Mouse (Mus musculus) common myeloid progenitor, adult 5-6 weeks (primary cell): ENCODE results near the gene Vkorc1. TPM values are rescaled to one million over a fixed set of nuclear protein-coding genes. Genes with fewer than 3 reads are reported as not detected.

ENCODE experiments used
- ATAC-seq: replicated peaks from 2 replicates; pipeline ENCODE4 v1.8.0; 2016; ENCODE audit warnings: low read depth, mild to moderate bottlenecking, moderate TSS enrichment, inconsistent platforms; ENCODE audit not compliant: poor library complexity, severe bottlenecking
- total RNA-seq: library from RNA; stranded (forward); fragments of 200-1000, 187-1606 nt; gene quantifications from 2 replicates; pipeline ENCODE4 v1.2.3, GENCODE M21; 2017

Vkorc1 gene
- total RNA-seq, 1 experiment from 2014 or later = 27.6 TPM

DNA sequence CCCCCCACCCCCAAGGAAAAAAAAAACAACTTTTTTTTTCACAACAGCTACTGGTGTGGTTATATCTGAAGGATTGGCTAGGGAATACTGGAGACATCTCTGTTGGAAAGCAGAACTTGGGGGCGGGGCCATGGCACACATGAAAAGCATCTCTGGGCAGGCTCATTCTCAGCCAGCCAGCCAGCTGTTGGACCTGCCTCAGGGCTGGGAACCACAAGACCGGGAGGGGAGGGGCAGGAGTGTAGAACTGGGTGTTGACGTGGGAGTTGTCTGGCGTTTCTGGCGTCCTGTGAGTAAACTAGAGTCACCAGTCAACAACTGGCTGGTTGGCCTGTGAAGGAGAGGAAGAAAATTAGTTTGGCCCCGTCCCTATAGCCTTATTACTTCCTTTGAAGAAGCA lies 9.5 kb downstream of the Vkorc1 start:
- peak; percentile 39; the same call in 1 of the 2 replicates for ATAC-seq

DNA sequence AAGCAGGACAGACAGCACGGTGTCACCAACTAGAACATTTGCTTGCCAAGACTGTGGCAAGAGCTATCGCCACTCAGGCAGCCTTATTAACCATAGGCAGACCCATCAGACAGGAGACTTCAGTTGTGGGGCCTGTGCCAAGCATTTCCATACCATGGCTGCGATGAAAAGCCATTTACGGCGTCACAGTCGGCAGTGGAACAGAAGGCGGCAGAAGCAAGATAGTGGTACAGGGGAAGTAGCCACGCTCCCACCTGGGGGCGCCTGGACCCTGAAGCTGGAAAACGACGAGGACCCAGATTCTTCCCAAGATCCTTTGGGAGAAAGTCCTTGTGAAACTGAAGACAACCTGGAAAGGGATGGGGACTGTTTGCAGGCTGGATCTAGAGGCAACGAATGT lies 15.0 kb downstream of the Vkorc1 start:
- ATAC-seq = no peak

DNA sequence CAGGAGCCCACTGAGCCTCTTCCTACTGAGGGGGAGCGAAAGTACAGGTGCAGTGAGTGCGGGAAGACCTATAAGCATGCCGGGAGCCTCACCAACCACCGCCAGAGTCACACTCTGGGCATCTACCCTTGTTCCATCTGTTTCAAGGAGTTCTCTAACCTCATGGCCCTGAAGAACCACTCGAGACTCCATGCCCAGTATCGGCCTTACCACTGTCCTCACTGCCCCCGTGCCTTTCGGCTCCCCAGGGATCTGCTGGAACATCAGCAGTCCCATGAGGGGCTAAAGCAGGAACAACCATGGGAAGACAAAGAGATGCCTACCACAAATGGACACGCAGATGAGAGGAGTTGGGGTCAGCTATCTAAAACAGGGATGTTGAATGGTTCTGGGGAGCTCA lies 16.1 kb downstream of the Vkorc1 start:
- ATAC-seq = no peak

DNA sequence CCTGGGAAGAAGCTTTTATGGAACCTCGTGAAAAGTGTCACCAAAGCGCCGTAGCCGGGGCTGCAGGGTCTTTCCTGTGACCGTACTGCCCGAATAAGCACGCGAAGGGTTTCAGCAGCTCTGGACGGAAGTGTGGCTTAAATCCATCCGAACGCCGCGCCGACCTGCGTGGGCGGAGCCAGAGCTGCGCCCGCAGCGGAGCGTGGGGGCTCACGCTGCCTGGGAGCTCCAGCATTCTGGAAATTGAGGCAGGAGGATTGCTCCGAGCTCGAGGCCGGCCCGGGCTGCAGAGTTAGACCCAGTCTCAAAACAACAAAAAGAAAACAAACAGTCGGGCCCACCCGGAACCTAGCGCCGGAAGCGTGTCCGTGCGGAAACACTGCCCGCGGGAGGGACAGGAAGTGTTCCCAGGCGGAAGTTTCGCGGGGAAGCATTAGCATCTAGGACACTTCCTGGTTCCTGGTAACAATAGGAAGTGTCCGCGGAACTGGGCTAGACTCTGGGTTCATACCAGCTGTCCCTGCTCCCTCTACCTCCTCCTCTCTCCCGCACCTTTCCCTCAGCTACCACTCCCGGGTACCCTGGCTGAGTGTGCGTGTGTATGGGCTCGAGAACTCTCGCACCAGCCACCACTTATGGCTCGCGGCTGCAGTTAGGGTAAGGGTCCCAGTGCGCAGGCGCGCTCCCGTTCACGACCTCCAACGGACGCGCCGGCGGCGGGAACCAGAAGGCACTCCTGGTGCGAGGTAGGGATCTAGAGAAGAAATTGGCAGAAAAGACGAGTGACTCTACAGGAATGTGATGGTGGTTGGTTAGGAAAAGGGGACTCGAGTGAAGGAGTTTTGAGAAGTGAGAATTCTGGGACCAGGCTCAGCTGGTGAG lies 18.7 kb downstream of the Vkorc1 start, which contains the start of gene Zfp668:
Zfp668 (minus strand) TSS at position 362 of the 882 bp plus-strand sequence.
- peak; percentile 62 for ATAC-seq

DNA sequence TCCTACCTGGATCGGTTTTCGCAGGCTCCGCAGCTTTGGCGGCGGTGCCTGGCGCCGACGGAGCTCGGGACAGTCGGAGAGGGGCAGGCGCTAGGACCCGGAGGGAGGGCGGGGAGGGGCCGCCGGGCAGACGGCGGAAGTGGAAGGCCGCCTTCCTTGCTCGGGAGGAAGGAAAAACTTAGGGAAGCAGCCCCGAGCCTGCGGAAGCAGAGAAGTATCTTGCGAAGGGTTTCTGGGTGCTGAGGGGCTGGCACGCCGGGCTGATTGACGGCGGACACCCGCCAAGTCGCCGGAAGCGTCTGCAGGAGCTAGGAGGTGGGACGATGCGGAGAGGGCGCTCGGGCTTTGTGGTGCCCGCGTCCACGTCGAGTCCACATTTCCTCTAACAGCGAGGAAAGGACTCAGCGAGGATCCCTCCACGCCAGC lies 19.4 kb downstream of the Vkorc1 start, which contains the start of gene Zfp646:
Zfp646 (plus strand) TSS at position 181 of the 426 bp plus-strand sequence.
- peak; percentile 62 for ATAC-seq

DNA sequence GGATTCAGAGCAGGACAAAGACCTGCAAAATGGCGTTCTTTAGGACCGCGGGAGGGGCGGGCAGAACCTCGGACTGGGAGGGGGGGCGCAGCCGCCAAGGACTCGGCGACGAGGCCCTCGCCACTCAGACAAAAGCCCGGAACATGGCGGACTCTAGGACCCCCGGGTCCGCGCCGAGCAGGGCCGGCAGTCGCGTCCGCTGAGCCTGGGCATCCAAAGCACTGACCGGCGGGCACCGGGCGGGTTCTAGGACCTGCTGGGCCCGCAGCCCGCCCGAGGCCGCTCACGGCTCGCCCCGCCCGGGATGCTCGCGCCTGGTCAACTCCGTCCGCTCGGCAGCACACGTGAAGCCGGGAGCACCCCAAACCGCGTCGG lies 19.8 kb downstream of the Vkorc1 start:
- peak; percentile 72 for ATAC-seq

DNA sequence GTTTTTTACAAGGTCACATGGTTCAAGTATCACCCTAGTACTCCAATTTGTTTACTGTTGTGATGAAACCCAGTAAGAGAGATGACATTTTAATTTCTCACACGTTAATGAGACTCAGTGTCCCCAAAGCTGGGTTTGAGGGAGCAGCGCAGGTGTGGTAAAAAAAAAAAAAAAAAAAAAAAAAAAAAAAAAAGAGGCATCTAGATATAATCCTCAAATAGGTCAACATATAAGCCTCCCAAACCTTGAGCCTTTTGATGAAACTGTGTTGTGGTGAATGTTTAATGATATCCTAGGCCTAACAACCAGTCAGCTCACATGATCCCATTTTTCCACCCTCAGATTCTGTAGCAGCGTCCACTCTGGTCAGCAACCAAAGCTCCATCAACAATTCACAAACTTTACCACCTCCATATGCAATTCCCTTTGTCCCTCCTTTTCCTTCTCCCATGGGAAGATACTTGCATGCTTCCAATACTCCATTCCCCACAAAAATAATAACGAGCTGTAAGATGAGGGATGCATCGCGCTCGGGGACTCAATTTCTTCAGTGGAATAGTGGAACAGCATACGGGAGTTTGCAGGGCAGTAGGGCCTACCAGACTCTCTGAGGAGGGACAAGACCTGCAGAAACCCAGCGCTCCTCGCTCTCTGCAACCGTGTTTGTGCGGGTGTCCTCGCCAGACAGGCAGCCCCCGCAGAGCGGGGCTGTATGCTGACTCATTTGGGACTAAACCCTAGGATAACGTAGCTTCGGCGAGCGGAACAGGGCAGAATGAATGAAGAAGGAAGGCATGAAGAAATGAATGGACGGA lies 20.4 kb downstream of the Vkorc1 start:
- peak; percentile 6; the same call in 1 of the 2 replicates for ATAC-seq

DNA sequence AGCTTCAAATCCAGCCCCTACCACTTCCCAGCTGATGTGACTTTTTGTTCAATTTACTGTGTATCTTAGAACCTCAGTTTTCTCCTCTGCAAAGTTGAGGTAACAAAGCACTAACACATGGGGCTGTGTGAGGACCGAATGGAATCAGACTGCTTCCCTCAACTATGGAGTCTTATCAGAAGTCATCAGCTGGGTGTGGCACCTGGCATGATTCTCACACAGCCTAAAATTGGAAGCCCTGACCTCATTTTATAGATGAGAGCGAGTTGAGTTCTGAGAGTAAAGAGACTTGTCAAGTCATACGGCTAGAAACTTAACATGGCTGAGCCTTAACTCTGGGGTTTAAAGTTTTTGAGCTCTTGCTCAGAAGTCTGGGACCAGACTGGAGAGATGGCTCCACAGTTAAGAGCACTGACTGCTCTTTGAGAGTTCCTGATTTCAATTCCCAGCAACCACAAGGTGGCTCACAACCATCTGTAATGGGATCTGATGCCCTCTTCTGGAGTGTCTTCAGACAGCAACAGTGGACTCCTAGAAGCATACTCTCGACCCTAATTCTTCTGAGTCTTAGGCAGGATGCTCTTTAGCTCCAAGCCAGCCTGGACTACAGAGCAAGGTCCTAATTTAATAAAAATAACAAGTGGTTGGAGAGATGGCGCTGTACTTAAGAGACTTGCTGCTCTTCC lies 25.1 kb downstream of the Vkorc1 start:
- ATAC-seq = no peak

DNA sequence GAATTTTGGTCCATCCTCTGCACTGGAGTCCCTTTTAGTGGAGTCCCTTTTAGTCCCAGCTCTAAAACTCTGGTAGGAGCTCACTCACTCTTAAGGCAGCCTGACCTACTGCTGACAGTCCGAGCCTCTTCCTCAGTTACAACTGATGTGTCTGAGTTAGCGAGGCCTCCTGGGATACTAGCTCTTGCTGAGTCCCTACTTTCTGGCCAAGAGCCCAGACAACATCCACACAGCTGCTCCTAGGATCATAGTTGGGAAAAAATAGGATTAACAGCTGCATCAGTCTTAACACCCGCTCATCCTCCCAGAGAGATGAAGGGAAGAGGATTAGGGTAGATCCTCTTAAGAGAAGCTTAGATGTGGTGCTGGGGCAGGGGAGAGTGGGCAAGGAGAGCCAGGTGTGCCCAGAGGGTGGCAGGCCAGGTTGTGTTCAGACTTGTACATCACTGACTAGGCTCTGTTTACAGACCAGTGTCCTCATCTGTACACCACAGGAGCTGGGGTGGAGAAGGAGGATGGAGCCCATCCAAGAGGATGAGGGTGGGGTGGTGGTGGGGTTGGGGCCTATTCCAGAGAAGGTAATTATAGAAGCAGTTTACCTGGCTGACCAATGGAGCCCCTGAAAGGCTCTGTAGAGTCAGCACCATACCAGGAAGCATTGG lies 26.1 kb downstream of the Vkorc1 start:
- no peak for ATAC-seq

DNA sequence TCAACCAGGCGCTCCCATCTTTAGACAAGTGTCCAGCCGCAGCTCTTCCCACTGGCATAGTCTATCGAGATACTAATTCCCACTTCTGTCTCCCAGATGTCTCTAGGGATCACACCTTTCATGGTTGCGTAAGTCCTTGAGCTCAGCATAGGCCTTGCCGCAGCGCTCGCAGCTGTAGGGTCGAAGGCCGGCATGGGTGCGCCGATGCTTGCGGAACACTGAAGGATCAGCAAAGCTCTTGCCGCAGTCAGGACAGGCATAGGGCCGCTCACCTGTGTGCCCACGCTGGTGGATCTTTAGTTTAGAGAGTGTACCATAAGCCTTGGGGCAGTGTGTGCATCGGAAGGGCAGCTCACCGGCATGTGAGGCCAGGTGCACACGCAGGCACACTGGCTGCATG lies 27.8 kb downstream of the Vkorc1 start:
- ATAC-seq = no peak

DNA sequence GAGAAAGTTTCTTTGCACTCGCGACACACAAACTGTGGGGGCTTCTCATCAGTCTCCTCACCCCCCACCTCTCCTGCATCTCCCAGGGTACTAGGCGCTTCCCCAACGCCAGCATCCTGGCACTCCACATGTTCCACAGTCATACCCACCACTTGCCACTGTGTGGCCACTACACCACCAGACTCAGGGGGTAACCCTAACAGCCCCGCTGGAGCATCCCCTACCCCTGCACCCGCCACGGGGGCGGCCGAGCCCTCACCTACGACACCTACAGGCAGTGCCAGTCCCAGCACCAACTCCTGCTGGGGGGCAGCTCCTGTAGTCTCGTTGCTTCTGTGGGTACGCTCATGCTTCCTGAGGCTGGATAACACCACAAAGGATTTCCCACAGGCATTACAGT lies 29.0 kb downstream of the Vkorc1 start:
- no peak for ATAC-seq

DNA sequence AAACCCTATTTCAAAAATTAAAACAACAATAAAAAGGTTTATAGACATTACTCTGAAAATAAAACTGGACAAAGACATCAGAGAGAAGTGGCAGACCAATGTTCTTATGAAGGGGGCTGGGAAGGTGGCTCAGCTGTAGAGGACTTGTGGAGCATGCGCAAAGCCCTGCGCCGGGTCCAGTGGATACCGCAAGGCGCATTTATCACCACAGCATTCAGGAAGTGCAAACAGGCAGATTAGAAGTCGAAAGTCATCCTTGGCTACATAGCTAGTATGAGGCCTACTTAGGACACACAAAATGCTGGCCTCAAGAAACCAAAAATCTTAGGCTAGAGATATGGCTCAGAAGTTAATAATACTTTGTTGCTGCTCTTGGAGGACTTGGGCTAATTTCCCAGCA lies 37.2 kb downstream of the Vkorc1 start:
- ATAC-seq = peak; percentile 89

DNA sequence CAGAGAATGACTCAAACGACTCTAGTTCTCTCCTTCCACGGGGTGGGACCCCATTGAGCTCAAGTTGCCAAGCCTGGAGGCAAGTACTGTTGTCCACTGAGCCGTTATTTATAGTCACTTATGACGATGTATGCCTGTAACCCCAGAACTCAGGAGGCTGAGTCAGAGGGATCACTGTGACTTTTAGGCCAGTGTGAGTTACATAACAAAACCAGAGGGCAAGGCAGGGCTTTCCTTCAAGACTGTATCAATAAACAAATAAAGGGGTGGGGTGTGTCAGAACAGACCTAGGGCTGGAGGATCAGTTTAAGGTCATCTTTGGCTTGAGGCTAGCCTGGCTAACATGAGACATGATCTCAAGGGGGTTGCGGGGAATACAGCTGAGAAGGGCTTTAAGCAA lies 44.5 kb downstream of the Vkorc1 start:
- no peak for ATAC-seq

DNA sequence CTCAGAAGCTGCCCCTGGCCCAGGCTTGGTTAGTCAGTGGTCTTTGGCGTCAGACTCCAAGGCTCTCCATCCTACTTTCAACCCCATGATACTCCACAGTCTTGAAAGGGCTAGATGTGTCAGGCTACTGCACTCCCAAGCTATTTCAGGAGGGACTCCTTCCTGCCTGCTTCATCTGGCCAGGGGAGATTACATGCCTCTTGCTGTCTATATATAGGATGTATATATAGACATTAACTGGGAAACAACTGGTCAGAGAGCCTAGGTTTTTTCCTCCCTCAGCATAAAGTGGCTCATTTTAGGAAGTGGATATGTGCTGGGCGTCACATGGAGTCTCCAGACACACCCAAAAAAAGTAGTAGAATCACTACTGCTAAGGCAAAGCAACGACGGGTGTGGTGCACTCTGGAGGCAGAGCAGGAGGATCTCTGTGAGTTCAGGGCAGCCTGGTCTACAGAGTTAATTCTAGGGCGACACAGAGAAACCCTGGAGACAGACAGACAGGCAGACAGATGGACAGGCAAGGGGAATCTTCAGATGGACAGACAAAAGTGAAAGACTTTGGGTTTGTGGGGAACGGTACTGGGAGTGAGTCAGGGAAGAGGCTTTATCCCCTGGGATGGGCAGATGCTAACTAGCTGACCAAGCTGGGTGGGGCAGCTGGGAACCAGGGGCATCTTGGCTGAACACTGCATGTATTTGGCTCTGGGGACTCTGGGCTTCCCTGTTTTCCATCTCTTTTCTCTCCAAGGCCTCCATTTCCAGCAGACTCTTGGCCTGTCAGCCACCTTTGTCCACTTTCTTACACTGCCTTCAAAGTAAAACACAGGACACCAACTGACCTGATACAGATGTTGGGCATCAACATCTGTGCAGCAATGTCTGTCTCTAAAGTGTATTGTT lies 45.2 kb downstream of the Vkorc1 start:
- ATAC-seq = peak; percentile 52; the same call in 1 of the 2 replicates

Other genes with a start within 250 kb of the Vkorc1 start
- 54.4 and 68.0 TPM in 2 replicates for gene Bcl7c, start 186.7 kb downstream of the Vkorc1 start, total RNA-seq
- gene Ctf1, start 182.9 kb downstream of the Vkorc1 start, total RNA-seq = 0.14 TPM in 1 of 2 replicates, not detected in the other
- not detected in 2 replicates for gene Ctf2, start 163.5 kb downstream of the Vkorc1 start, total RNA-seq
- 14.6 and 21.4 TPM in 2 replicates for gene Fbxl19, start 151.1 kb downstream of the Vkorc1 start, total RNA-seq
- 24.5 and 40.6 TPM in 2 replicates for gene Orai3, start 125.8 kb downstream of the Vkorc1 start, total RNA-seq
- 15.1 and 16.6 TPM in 2 replicates for gene Setd1a, start 118.9 kb downstream of the Vkorc1 start, total RNA-seq
- gene Gm49388, start 110.0 kb downstream of the Vkorc1 start, total RNA-seq = 1.4 TPM in 1 of 2 replicates, not detected in the other
- gene Hsd3b7, start 95.0 kb downstream of the Vkorc1 start, total RNA-seq = 36.7 and 52.3 TPM in 2 replicates
- gene Stx4a, start 71.3 kb downstream of the Vkorc1 start, total RNA-seq = 47.6 and 56.9 TPM in 2 replicates
- gene Stx1b, start 71.1 kb downstream of the Vkorc1 start, total RNA-seq = 0.64 TPM in 1 of 2 replicates, not detected in the other
- gene Zfp646, start 19.4 kb downstream of the Vkorc1 start, total RNA-seq = 47.1 and 50.4 TPM in 2 replicates
- gene Zfp668, start 18.8 kb downstream of the Vkorc1 start, total RNA-seq = 3.2 and 10.5 TPM in 2 replicates
- gene Prss53, start 4.6 kb downstream of the Vkorc1 start, total RNA-seq = 0.27 TPM in 1 of 2 replicates, not detected in the other
- gene Gm21974, start 163 bp downstream of the Vkorc1 start, total RNA-seq = not detected in 2 replicates
- 40.9 and 47.1 TPM in 2 replicates for gene Bckdk, start 8.5 kb upstream of the Vkorc1 start, total RNA-seq
- 30.0 and 36.0 TPM in 2 replicates for gene Kat8, start 16.9 kb upstream of the Vkorc1 start, total RNA-seq
- not detected in 2 replicates for gene Prss8, start 34.5 kb upstream of the Vkorc1 start, total RNA-seq
- 2.4 and 4.3 TPM in 2 replicates for gene Prss36, start 51.1 kb upstream of the Vkorc1 start, total RNA-seq
- gene Fus, start 71.8 kb upstream of the Vkorc1 start, total RNA-seq = 79.4 and 108 TPM in 2 replicates
- 19.8 and 27.3 TPM in 2 replicates for gene Pycard, start 98.2 kb upstream of the Vkorc1 start, total RNA-seq
- gene Trim72, start 108.3 kb upstream of the Vkorc1 start, total RNA-seq = not detected in 2 replicates
- 10.8 and 12.8 TPM in 2 replicates for gene Itgam, start 167.0 kb upstream of the Vkorc1 start, total RNA-seq
- gene Gm49368, start 167.1 kb upstream of the Vkorc1 start, total RNA-seq = not detected in 2 replicates
- 3.0 and 4.1 TPM in 2 replicates for gene Itgax, start 233.9 kb upstream of the Vkorc1 start, total RNA-seq